Mouse (Mus musculus) kidney, postnatal 25 days (tissue): ENCODE results near the gene Arhgap27.
A peak's percentile ranks its signal among the peaks of the same experiment; 100 is the strongest.
"Not testable (repeated sequence)": the region's sequence is repeated elsewhere in the genome, so short reads cannot be mapped to it uniquely, and the experiment has no call there.

Experiments used
- DNase-seq, 2 experiments: peaks; one replicate each; pipeline ENCODE4 v3.0.0; 2021; ENCODE audit warnings: mixed read lengths in 2 of 2

Gene Arhgap27

DNA sequence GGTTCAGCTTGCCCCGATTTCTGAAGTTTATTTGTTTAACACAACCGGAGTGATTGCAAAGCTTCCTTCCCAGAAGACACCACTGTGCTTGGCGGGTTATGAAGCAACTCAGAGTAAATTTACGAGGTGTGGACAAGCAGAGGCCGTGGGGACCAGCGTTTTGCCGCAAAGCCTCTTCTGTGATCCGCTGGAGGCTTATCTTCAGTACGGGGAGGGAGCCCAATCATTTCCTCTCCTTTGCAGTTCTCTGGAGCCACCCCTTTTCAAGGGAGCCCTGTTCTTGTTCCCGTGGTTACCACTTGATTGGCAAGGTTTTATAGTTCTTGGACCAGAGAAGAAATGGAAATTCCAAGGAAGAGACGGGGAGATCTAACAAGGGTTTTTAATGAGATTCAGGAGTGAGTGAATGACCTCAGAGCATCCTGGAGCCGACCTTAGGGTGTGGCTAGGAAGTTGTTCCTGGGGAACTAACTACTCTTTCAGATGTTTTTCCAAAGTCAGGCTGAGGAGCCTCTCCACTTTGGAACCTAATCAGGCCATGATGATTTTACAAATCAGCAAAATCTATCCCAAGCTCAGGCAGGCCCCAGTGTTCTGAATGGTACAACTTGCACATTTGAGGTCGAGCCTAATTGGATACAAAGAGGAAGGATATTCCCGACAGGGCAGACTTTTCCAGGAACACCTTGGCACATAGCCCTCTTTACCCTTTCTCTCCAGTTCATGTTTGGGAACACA is 71.2 kb downstream of the Arhgap27 start:
- peak; percentile 40 to 73 for DNase-seq

DNA sequence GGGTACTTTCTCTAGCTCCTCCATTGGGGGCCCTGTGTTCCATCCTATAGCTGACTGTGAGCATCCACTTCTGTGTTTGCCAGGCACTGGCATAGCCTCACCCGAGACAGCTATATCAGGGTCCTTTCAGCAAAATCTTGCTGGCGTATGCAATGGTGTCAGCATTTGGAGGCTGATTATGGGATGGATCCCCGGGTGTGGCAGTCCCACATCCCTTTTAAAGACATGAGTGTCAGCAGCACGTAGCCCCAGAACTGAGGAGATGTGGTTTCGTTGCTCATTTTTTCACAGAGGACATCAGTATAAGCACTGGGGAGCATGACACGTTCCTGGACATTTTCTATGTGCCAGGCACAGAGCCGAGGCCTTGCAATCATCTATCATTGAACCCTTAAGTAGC is 72.7 kb downstream of the Arhgap27 start:
- not testable (repeated sequence) for DNase-seq

DNA sequence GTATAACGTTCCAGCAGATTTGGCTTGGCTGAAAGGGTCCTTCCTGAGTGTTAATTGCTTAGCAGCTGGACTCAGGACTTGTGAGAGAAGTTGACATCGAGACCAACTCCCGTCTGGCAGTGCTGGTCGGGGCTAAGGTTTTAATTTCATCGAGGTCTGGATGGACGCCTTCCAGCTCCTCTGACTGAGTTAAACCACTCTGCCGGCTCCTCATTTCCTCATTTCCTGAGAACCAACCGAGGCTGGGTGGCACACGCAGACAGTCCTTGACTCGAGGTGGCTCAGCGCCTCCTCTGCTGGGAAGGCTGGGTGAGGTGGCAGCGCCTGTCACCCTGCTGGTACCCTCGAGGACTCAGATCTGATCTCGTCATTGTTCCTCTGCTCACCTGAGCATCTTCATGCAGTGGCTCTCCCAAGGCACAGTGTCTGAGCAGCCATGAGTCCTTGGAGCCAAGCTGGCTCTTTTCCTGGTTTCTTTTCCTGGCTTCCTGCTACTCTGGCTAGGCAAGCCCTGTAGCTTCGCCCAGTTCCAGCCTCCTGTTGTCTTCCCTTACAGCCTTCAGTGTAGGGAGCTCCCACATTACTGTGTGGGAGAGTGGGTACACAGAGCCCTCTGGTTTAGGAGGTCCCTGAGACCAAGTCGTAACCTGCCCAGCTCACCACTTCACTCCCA is 75.1 kb downstream of the Arhgap27 start:
- no peak for DNase-seq

DNA sequence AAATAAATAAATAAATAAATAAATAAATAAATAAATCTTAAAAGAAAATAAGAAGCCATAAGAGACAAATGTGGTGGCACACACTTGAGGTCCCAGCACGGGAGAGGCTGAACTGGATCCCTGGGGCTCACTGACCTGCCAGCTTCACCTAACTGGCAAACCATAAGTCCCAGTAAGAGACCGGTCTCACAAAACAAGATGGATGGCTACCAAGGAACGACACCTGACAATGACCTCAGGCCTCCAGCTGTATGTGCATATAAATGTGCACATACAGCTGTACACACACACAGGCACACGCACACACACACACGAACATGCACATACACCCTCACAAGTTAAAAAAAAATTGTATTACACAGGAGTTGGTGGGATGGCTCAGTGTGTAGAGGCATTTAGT is 76.6 kb downstream of the Arhgap27 start:
- DNase-seq = no peak

DNA sequence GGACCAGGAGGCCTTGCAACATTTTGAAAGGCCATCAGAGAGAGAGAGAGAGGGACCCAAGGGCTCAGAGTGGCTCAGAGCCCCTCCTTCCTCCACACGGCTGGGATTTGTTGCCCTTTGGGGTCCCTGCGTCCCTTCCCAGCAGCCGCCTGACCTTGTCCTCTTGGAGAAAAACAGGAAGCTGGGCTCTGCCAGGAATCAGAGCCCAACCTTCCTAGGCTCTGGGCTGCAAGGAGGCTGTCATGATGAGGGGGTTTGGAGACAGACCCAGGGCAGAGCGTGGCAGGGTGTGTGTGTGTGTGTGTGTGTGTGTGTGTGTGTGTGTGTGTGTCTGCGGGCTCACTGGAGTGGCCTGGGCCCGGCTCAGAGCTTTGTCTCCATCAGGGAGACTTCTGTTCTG is 77.5 kb downstream of the Arhgap27 start:
- peak; percentile 60 to 81 for DNase-seq

DNA sequence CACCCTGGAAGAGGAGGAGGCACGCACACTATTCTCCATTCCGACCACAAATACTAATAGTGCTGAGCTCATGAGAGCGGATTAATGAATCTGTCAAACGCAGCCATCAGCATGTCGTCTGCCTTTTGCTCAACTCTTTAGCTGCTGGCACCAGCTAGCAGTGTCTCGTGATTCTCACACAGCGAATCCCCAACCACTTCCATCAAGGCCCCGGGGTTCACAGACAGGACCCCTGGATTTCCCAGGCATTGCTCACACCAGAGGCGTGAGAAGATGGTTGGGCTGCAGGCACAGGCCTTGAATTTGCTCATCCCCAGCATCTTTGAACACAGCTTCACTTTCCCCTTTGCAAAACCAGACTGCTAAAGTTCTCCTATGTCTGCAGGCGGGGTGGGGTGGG is 78.2 kb downstream of the Arhgap27 start:
- no peak for DNase-seq

DNA sequence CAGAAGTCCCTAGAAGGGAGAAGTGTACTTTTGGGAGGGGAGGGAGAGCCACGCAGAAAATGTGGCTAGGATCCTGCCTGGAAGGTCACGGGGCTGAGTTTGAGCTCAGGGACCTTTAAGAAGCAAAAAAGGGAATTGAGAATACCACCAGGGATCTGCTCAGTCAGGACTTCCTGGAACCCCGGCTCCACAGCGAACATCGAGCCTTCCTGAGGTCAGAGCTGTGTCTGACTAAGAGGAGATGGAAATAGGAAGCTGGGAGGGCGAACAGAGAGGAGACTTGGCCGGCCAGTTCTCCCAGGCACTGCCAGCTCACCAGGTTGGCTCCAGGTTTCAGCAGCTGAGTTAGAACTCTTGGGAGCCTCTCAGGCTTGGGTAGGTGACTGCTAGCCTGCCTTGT is 81.7 kb downstream of the Arhgap27 start:
- no peak for DNase-seq
